Mouse (Mus musculus): Measurements from ENCODE around the gene Tmem222. TPM values are rescaled to one million over a fixed set of nuclear protein-coding genes. Genes with fewer than 3 reads are reported as not detected.

The Tmem222 gene
- polyA plus RNA-seq, 1 experiment from 2014 or later = 88.1 TPM

GRCm38 (mm10) chr4:133233285-133233976 is 44.2 kb downstream of the Tmem222 start:
- H3K36me3 ChIP-seq (ENCODE audit: insufficient read depth) = no peaks in the 10 kb centered on the region
- no peaks in the 10 kb centered on the region for H3K9me3 ChIP-seq (ENCODE audit: low read depth, low read length)
- DNase-seq (peak; percentile 71), ATAC-seq (ENCODE audit: insufficient read depth) (no peak)
- no peak overlapping the region for H3K4me3 ChIP-seq (ENCODE audit: low read depth, low read length)
- no peaks in the 10 kb centered on the region for H3K27me3 ChIP-seq (ENCODE audit: insufficient read depth, low read length)
- no peak overlapping the region for H3K27ac ChIP-seq (ENCODE audit: low read depth)
- H3K9ac ChIP-seq = no peak overlapping the region
- H3K4me2 ChIP-seq = no peak overlapping the region
- H3K4me1 ChIP-seq (ENCODE audit: insufficient read depth) = no peaks in the 10 kb centered on the region
- TF ChIP-seq CTCF (IDR thresholded peaks at IDR 0.05; ENCODE audit: low read depth) = peak; percentile 58
- 26% methylated on average over 10 of the region's 10 CpGs for WGBS

- TF ChIP-seq CTCF (IDR thresholded peaks at IDR 0.05; ENCODE audit: low read depth) = no peak
- Histone ChIP-seq H3K27me3 (ENCODE audit: insufficient read depth, low read length) (no peaks in the 10 kb centered on the region), H3K9ac (no peak overlapping the region), H3K4me1 (ENCODE audit: insufficient read depth) (no peaks in the 10 kb centered on the region), H3K27ac (ENCODE audit: low read depth) (no peak overlapping the region), H3K36me3 (ENCODE audit: insufficient read depth) (no peaks in the 10 kb centered on the region), H3K4me2 (no peak overlapping the region), H3K9me3 (ENCODE audit: low read depth, low read length) (no peaks in the 10 kb centered on the region), H3K4me3 (ENCODE audit: low read depth, low read length) (no peak overlapping the region)
- DNase-seq = no peak
- WGBS = 75% methylated on average over 8 of the region's 8 CpGs
- no peak for ATAC-seq (ENCODE audit: insufficient read depth)
These were observed 48.0 kb downstream of the Tmem222 start for GRCm38 (mm10) chr4:133229582-133229981.

- ATAC-seq (ENCODE audit: insufficient read depth) (no peak), DNase-seq (no peak)
- Histone ChIP-seq H3K9me3 (ENCODE audit: low read depth, low read length) (no peaks in the 10 kb centered on the region), H3K4me1 (ENCODE audit: insufficient read depth) (no peaks in the 10 kb centered on the region), H3K27ac (ENCODE audit: low read depth) (no peak overlapping the region), H3K4me3 (ENCODE audit: low read depth, low read length) (no peak overlapping the region), H3K36me3 (ENCODE audit: insufficient read depth) (no peaks in the 10 kb centered on the region), H3K27me3 (ENCODE audit: insufficient read depth, low read length) (no peaks in the 10 kb centered on the region), H3K4me2 (no peak overlapping the region), H3K9ac (no peak overlapping the region)
- TF ChIP-seq CTCF (IDR thresholded peaks at IDR 0.05; ENCODE audit: low read depth) = no peak
- WGBS = 72% methylated on average over 8 of the region's 8 CpGs
These were observed 50.0 kb downstream of the Tmem222 start for GRCm38 (mm10) chr4:133227636-133228035.

- Histone ChIP-seq H3K4me3 (ENCODE audit: low read depth, low read length) (no peak overlapping the region), H3K4me1 (ENCODE audit: insufficient read depth) (no peaks in the 10 kb centered on the region), H3K9ac (no peak overlapping the region), H3K4me2 (no peak overlapping the region), H3K27me3 (ENCODE audit: insufficient read depth, low read length) (no peaks in the 10 kb centered on the region), H3K36me3 (ENCODE audit: insufficient read depth) (no peaks in the 10 kb centered on the region), H3K27ac (ENCODE audit: low read depth) (no peak overlapping the region), H3K9me3 (ENCODE audit: low read depth, low read length) (no peaks in the 10 kb centered on the region)
- ATAC-seq (ENCODE audit: insufficient read depth) (no peak), DNase-seq (no peak)
- TF ChIP-seq CTCF (IDR thresholded peaks at IDR 0.05; ENCODE audit: low read depth) = no peak
- WGBS = 59% methylated on average over 10 of the region's 10 CpGs
These were observed 51.5 kb downstream of the Tmem222 start for GRCm38 (mm10) chr4:133226073-133226472.

GRCm38 (mm10) chr4:133223875-133224274 is 53.7 kb downstream of the Tmem222 start:
- Histone ChIP-seq H3K4me1 (ENCODE audit: insufficient read depth) (no peaks in the 10 kb centered on the region; the same call in 1 of the 2 replicates), H3K4me2 (no peak overlapping the region), H3K36me3 (ENCODE audit: insufficient read depth) (no peaks in the 10 kb centered on the region), H3K9ac (no peak overlapping the region), H3K4me3 (ENCODE audit: low read depth, low read length) (no peak overlapping the region), H3K27me3 (ENCODE audit: insufficient read depth, low read length) (no peaks in the 10 kb centered on the region), H3K27ac (ENCODE audit: low read depth) (0 out of 2 replicates have a peak overlapping the region, but pooled peaks have one; percentile 2), H3K9me3 (ENCODE audit: low read depth, low read length) (no peaks in the 10 kb centered on the region)
- TF ChIP-seq CTCF (IDR thresholded peaks at IDR 0.05; ENCODE audit: low read depth) = no peak
- no peak for ATAC-seq (ENCODE audit: insufficient read depth)
- WGBS = 45% methylated on average over 5 of the region's 5 CpGs
- DNase-seq = peak; percentile 50

GRCm38 (mm10) chr4:133221701-133222100 is 55.9 kb downstream of the Tmem222 start:
- Histone ChIP-seq H3K9ac (no peak overlapping the region), H3K27ac (ENCODE audit: low read depth) (no peak overlapping the region), H3K9me3 (ENCODE audit: low read depth, low read length) (no peaks in the 10 kb centered on the region), H3K4me2 (no peak overlapping the region), H3K4me1 (ENCODE audit: insufficient read depth) (no peaks in the 10 kb centered on the region; the same call in 1 of the 2 replicates), H3K4me3 (ENCODE audit: low read depth, low read length) (no peak overlapping the region), H3K27me3 (ENCODE audit: insufficient read depth, low read length) (no peaks in the 10 kb centered on the region), H3K36me3 (ENCODE audit: insufficient read depth) (no peaks in the 10 kb centered on the region)
- no peak for TF ChIP-seq CTCF (IDR thresholded peaks at IDR 0.05; ENCODE audit: low read depth)
- no peak for ATAC-seq (ENCODE audit: insufficient read depth)
- no peak for DNase-seq
- whole genome bisulfite sequencing = 80% methylated on average over 8 of the region's 8 CpGs

- Histone ChIP-seq H3K4me3 (ENCODE audit: low read depth, low read length) (peak overlapping the region; percentile 35), H3K9me3 (ENCODE audit: low read depth, low read length) (no peaks in the 10 kb centered on the region), H3K27me3 (ENCODE audit: insufficient read depth, low read length) (no peaks in the 10 kb centered on the region), H3K9ac (peak overlapping the region; percentile 49), H3K4me1 (ENCODE audit: insufficient read depth) (no peaks in the 10 kb centered on the region; the same call in 1 of the 2 replicates), H3K27ac (ENCODE audit: low read depth) (no peak overlapping the region), H3K4me2 (peak overlapping the region; percentile 65), H3K36me3 (ENCODE audit: insufficient read depth) (no peaks in the 10 kb centered on the region)
- no peak for TF ChIP-seq CTCF (IDR thresholded peaks at IDR 0.05; ENCODE audit: low read depth)
- WGBS = 3% methylated on average over 25 of the region's 25 CpGs
- DNase-seq = peak; percentile 72
- ATAC-seq (ENCODE audit: insufficient read depth) = no peak
These were observed 56.9 kb downstream of the Tmem222 start for GRCm38 (mm10) chr4:133220656-133221055.

Measured in lung, embryonic 14.5 days (tissue).